Mouse (Mus musculus) skeletal muscle tissue, adult 2 months (tissue): ENCODE measurements around the gene Olfr1176.

Experiments used
- DNase-seq: peaks from one replicate; pipeline ENCODE4 v3.0.0-alpha.2; 2012; ENCODE audit warnings: low read depth, low spot score

The Olfr1176 gene

GRCm38 (mm10) chr2:88336421-88336820, at the start of gene Olfr1176:
TSS of gene Olfr1176 (plus strand) at chr2:88336721.
- DNase-seq: no peak

DNA sequence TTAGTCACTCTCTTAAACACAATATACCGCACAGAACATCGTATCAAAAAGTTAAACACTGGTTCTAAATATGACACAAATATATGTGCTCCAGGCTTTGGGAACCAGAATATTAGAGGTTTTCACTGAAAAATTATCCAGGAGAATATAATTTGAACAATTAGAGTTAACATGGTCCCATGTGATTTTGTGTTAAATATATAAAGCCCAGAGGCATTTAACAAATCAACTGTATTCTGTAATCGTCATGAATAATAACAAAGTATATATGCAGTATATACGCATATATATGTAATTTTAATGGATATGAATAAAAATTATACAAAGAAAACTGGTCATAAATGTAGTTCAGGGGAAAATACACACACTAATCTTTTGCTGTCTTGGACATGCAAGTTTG, 21.5 kb upstream of the Olfr1176 start, which contains the start of gene Olfr1174-ps:
Gene Olfr1174-ps (minus strand): TSS at position 101 of the 400 bp plus-strand sequence.
- no peak for DNase-seq

GRCm38 (mm10) chr2:88327115-88327514, 9.4 kb upstream of the Olfr1176 start, which contains the start of gene Olfr1175-ps:
TSS of gene Olfr1175-ps (minus strand) at chr2:88327215.
- no peak for DNase-seq

DNA sequence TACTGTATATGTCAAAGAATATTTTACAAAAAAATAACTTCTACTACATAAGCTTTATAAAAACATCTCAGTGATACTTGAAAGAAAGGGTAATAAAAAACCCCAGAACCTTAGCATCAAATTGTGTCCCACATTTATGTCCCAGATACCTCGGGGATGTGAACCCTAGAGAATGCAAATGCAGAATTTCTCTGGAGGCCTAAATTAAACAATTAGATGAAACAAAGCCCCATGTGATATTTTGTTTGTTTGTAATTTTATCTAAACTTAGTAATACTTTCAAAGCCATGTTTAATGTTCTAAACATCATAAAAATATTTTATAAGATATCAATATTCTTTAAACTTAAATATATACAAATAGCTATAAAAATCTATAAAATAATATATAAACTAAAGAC, 9.9 kb downstream of the Olfr1176 start, which contains the start of gene Olfr1177-ps:
Gene Olfr1177-ps (minus strand): TSS at position 101 of the 400 bp plus-strand sequence.
- no peak for DNase-seq

- DNase-seq: no peak
These were observed 19.8 kb downstream of the Olfr1176 start for GRCm38 (mm10) chr2:88356304-88356703.

- no peak for DNase-seq
These were observed 50.2 kb downstream of the Olfr1176 start, which contains the start of gene Olfr1178 for GRCm38 (mm10) chr2:88386762-88387161. TSS of gene Olfr1178 (plus strand) at chr2:88387062.
